Mouse (Mus musculus) forebrain, embryonic 16.5 days (tissue): Measurements from ENCODE around the gene Atad1. TPM values are rescaled to one million over a fixed set of nuclear protein-coding genes. Genes with fewer than 3 reads are reported as not detected.

ENCODE experiments used
- ATAC-seq: fragments of 200-750 bp; cut with Nextera tagmentation; 2 replicates; pipeline ENCODE4 v1.8.0; 2017; ENCODE audit warnings: mild to moderate bottlenecking, moderate library complexity
- H3K27ac ChIP-seq: fragments of 300-500 bp; sonication (generic); 2 replicates; pipeline ENCODE4 v1.5.1; 2014; ENCODE audit warnings: low read length, control low read depth
- H3K27me3 ChIP-seq: fragments of 300-500 bp; sonication (generic); replicated peaks from 2 replicates; pipeline ENCODE4 v1.6.1; 2014; ENCODE audit warnings: low read length; ENCODE audit not compliant: control insufficient read depth, insufficient read depth
- H3K36me3 ChIP-seq: fragments of 300-500 bp; sonication (generic); 2 replicates; pipeline ENCODE4 v1.6.1; 2014; ENCODE audit not compliant: control insufficient read depth, insufficient read depth
- H3K4me1 ChIP-seq: fragments of 300-500 bp; sonication (generic); replicated peaks from 2 replicates; pipeline ENCODE4 v1.6.1; 2014; ENCODE audit warnings: low read length; ENCODE audit not compliant: control insufficient read depth, insufficient read depth
- H3K4me2 ChIP-seq: fragments of 300-500 bp; sonication (generic); 2 replicates; pipeline ENCODE4 v1.6.1; 2014; ENCODE audit warnings: mild to moderate bottlenecking, low read length, control low read depth
- H3K4me3 ChIP-seq: fragments of 300-500 bp; sonication (generic); replicated peaks from 2 replicates; pipeline ENCODE4 v1.5.1; 2014; ENCODE audit warnings: mild to moderate bottlenecking, low read length, control low read depth
- H3K9ac ChIP-seq: fragments of 300-500 bp; sonication (generic); replicated peaks from 2 replicates; pipeline ENCODE4 v1.6.1; 2014; ENCODE audit warnings: low read depth, low read length, control low read depth
- H3K9me3 ChIP-seq: fragments of 300-500 bp; sonication (generic); 2 replicates; pipeline ENCODE4 v1.6.1; 2016; ENCODE audit warnings: low read length; ENCODE audit not compliant: control insufficient read depth
- WGBS: fragments of 180-500 bp; shearing (Covaris S2); extraction: QIAGEN DNeasy Blood & Tissue Kit; methylation state at CpG from one replicate; pipeline ENCODE4 v1.1.7; 2014; 5-methylcytosine and 5-hydroxymethylcytosine counted together
- polyA plus RNA-seq: library from polyadenylated mRNA; unstranded; fragments of >200 nt; fragmentation: Nextera tagmentation; extraction: Ambion mirVana; gene quantifications from 2 replicates; pipeline ENCODE4 v1.2.1, GENCODE M21; 2015

Atad1 gene
- polyA plus RNA-seq, 1 experiment from 2014 or later = 123 TPM

GRCm38 (mm10) chr19:32759357-32760024, 19.9 kb upstream of the Atad1 start:
- 2% methylated on average over 8 of the region's 8 CpGs for WGBS
- Histone ChIP-seq H3K9me3 (no peaks in the 10 kb centered on the region), H3K36me3 (no peaks in the 10 kb centered on the region), H3K27me3 (no peaks in the 10 kb centered on the region), H3K4me2 (peak overlapping the region; percentile 82), H3K9ac (peak overlapping the region; percentile 45), H3K4me1 (peaks cover 30% of the 10 kb centered on the region), H3K4me3 (peak overlapping the region; percentile 80), H3K27ac (no peak overlapping the region)
- ATAC-seq = no peak

DNA sequence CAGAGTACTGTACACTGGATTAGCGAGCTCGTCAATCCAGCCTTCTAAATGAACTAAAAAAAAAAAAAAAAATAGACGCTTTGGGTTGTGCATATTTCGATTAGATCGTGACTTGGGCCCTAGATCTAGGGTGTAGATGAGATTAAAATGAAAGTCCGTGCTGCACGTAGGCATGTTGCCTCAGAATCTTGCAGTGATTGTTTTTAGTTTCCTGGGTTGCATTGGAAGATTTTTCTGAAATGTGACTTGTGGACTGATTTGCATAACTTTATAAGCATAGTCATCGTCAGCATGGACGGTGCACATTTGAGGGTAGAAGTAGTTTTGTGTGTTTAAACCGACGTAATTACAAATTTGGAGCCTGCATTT, 19.2 kb upstream of the Atad1 start:
- WGBS = 0% methylated on average over 11 of the region's 11 CpGs
- peak overlapping the region; percentile 97 for H3K9ac ChIP-seq
- H3K27ac ChIP-seq = no peak overlapping the region; the same call in 1 of the 2 replicates
- H3K36me3 ChIP-seq = no peaks in the 10 kb centered on the region
- H3K4me2 ChIP-seq = peak overlapping the region; percentile 82
- no peaks in the 10 kb centered on the region for H3K27me3 ChIP-seq
- no peaks in the 10 kb centered on the region for H3K9me3 ChIP-seq
- H3K4me1 ChIP-seq = peaks cover 24% of the 10 kb centered on the region
- peak overlapping the region; percentile 80 for H3K4me3 ChIP-seq
- no peak for ATAC-seq

GRCm38 (mm10) chr19:32757831-32758792, 18.5 kb upstream of the Atad1 start:
- peak overlapping the region; percentile 82 for H3K4me2 ChIP-seq
- peak; percentile 15 for ATAC-seq
- no peaks in the 10 kb centered on the region for H3K36me3 ChIP-seq
- WGBS = 0% methylated on average over 59 of the region's 69 CpGs
- no peaks in the 10 kb centered on the region for H3K9me3 ChIP-seq
- peaks cover 22% of the 10 kb centered on the region for H3K4me1 ChIP-seq
- H3K4me3 ChIP-seq = peak overlapping the region; percentile 80
- no peaks in the 10 kb centered on the region for H3K27me3 ChIP-seq
- peak overlapping the region; percentile 99 for H3K27ac ChIP-seq
- peak overlapping the region; percentile 97 for H3K9ac ChIP-seq

DNA sequence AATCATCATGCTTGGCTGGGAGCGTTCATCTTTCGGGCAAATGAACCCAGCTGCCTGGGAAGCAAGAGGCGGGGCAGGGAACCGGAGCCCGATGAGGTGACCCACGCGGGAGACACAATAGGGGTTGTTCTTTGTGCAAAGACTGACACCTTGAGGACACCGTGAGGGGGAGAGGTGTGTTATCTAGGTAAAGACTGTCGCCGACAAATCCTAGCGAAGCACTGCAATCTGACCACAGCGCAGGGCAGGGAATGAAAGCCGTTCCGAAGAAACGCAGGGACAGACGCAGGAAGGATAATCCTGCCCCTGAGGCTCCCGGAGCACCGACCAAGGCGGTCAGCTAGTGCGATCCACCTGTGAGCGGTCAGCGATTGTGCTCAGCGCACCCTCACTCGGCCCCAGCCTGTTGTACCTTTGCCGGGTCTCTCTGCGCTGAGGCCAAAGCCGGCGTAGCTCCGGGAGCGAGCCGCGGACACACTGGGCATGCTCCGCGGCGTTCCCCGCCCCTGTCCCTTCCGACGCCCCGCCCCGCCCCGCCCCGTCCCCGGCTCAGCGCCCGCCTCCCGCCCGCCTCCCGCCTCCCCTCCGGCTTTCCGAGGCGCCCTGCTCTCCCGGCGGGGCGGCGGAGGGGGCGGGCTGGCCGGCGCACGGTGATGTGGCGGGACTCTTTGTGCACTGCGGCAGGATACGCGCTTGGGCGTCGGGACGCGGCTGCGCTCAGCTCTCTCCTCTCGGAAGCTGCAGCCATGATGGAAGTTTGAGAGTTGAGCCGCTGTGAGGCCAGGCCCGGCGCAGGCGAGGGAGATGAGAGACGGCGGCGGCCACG, 17.5 kb upstream of the Atad1 start, which contains the start of gene Pten:
Gene Pten (plus strand): TSS at position 598 of the 826 bp plus-strand sequence.
- no peaks in the 10 kb centered on the region for H3K36me3 ChIP-seq
- H3K27me3 ChIP-seq = no peaks in the 10 kb centered on the region
- peak within 1 kb of the TSS; percentile 82 for H3K4me2 ChIP-seq
- no peaks in the 10 kb centered on the region for H3K9me3 ChIP-seq
- peak within 1 kb of the TSS; percentile 97 for H3K9ac ChIP-seq
- under 1% methylated on average over 64 of the region's 77 CpGs for WGBS
- H3K4me3 ChIP-seq = peak within 1 kb of the TSS; percentile 80
- peaks cover 20% of the 10 kb centered on the region for H3K4me1 ChIP-seq
- H3K27ac ChIP-seq = peak within 1 kb of the TSS; percentile 99
- peak; percentile 87 for ATAC-seq

DNA sequence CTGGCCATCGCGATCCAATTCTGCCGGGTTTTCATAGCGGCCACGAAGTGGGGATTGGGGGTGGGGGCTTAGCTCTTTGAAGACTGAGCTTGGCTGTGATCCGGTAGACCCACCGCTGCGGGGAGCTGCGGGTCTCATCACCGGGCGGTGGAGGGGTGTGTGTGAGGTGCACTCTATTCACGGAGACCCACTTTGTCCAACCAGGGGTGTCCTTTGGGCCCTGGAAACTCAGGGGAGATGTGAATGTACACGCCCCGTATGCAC, 17.0 kb upstream of the Atad1 start:
- WGBS = 0% methylated on average over 14 of the region's 14 CpGs
- H3K27me3 ChIP-seq = no peaks in the 10 kb centered on the region
- H3K36me3 ChIP-seq = no peaks in the 10 kb centered on the region
- peak overlapping the region; percentile 95 for H3K9ac ChIP-seq
- peak overlapping the region; percentile 80 for H3K4me3 ChIP-seq
- H3K9me3 ChIP-seq = no peaks in the 10 kb centered on the region
- peak; percentile 57 for ATAC-seq
- H3K27ac ChIP-seq = peak overlapping the region; percentile 97
- peaks cover 20% of the 10 kb centered on the region for H3K4me1 ChIP-seq
- peak overlapping the region; percentile 64 for H3K4me2 ChIP-seq

DNA sequence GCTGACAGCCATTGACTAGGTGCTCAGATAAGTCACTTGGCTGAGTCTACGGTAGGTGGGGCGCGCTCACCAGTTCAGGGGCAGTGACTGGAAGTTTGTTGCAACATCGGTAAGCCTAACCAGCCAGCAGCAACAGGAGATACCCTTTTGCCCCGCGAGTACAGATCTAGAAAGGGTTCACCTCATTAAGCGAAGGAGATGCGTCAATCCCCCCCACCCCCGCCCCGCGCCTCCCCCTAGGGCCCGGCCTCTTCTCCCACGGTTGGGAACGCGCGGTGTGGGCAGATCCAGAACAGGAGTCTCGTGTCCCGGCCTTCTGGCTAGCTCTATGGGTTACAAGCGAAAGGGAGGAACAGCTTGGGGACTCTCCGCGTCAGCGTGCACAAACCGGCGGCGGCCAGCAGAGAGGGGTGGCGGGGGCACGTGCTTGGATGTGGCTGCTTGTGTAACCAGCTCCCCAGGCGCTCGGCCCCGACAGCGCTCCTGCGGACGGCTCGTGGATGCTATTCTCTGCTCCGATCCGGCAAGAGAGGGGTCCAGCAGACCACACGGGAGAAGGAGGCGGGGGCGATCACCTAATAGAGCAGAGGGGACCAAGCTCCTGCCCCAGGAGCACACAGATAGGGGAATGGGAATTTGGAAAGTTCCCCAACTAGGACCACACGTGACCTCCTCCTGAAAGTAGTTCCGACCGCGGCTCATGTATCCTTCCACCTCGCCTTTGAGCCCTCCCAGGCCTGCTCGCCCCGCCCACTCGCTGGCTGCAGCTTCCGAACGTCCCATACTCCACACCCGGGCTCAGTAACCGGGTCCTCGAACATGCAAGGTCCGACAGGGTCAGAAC, 16.4 kb upstream of the Atad1 start:
- peak overlapping the region; percentile 95 for H3K9ac ChIP-seq
- H3K4me2 ChIP-seq = peak overlapping the region; percentile 88
- H3K4me3 ChIP-seq = peak overlapping the region; percentile 80
- peak; percentile 66 for ATAC-seq
- no peaks in the 10 kb centered on the region for H3K9me3 ChIP-seq
- peaks cover 17% of the 10 kb centered on the region for H3K4me1 ChIP-seq
- H3K27me3 ChIP-seq = no peaks in the 10 kb centered on the region
- under 1% methylated on average over 52 of the region's 53 CpGs for WGBS
- no peaks in the 10 kb centered on the region for H3K36me3 ChIP-seq
- peak overlapping the region; percentile 97 for H3K27ac ChIP-seq

DNA sequence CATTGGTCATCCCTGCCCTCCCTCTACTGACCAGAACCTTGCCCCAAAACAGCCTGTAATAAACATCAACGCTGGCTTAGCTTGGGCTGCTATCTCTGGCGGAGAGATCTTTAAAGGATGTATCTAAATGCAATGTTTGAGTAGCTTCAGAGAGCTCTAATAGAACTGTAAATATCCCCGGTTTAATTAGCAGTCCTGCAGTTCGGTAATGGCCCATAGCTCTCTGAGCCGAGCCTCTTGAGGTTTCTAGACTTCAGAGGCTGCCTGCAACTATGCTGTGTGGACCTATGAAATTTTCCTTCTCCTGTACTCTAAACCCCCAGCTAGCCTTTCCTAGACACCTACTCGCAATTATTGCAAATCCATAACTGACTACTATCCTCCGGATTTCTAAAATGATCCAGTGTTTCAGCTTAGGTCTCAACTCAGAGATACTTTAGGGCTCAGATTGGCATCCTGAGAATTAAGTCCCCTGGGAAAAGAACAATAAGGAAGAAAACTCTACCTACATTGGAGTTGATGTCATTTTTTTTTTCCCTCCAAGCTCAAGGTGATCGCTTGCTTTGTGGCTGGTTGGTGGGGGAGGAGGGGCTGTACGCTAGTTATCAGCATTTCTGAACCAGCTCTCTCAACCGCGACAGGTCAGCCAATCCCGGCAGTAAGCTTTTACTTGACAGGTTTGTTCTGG, 15.7 kb upstream of the Atad1 start:
- H3K27me3 ChIP-seq = no peaks in the 10 kb centered on the region
- H3K27ac ChIP-seq = no peak overlapping the region
- H3K4me3 ChIP-seq = peak overlapping the region; percentile 80
- no peaks in the 10 kb centered on the region for H3K9me3 ChIP-seq
- WGBS = 2% methylated on average over 12 of the region's 12 CpGs
- no peaks in the 10 kb centered on the region for H3K36me3 ChIP-seq
- peak overlapping the region; percentile 88 for H3K4me2 ChIP-seq
- no peak for ATAC-seq
- peak overlapping the region; percentile 68 for H3K9ac ChIP-seq
- H3K4me1 ChIP-seq = peaks cover 11% of the 10 kb centered on the region
